Mouse (Mus musculus) erythroblast, embryonic 14.5 days (primary cell): Measurements from ENCODE around the gene Ccdc148.

ENCODE experiments used
- GATA1 ChIP-seq: IDR thresholded peaks from 2 replicates; pipeline ENCODE4 v1.6.1; 2012; ENCODE audit warnings: low read length, inconsistent platforms, mixed read lengths
- TAL1 ChIP-seq: IDR thresholded peaks from 3 replicates; pipeline ENCODE4 v1.6.1; 2012; ENCODE audit warnings: low read length, inconsistent platforms, mixed read lengths

DNA sequence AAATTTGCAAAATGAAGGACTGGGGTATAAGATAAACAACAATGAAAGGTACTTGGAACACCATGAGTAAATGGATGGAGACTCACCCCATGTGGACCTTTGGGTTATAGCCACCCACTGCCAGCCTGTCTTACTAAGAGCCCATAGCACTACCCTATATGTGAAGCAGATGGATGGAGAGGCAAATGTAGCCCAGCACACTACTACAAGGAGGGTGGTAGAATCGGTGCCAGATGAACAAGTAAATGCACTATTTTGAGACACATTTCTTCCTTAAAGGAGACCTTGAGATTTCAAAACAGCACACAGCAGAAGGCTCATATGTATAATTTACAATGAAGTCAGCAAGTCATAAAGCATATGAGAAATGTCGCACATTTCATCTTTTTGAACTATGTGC, 234.9 kb downstream of the Ccdc148 start:
- no peak for TF ChIP-seq GATA1
- TF ChIP-seq TAL1, result no peak
